Mouse (Mus musculus) lung, postnatal 0 days (tissue): Measurements from ENCODE around the gene Grk4.

ENCODE experiments used
- CTCF ChIP-seq: IDR thresholded peaks from 2 replicates; pipeline ENCODE4 v1.5.1; 2016; ENCODE audit warnings: antibody characterized with exemption, mild to moderate bottlenecking
- EP300 ChIP-seq: IDR thresholded peaks from 2 replicates; pipeline ENCODE4 v1.6.1; 2016; ENCODE audit warnings: antibody characterized with exemption, mild to moderate bottlenecking, control low read depth

- peak; percentile 39 for TF ChIP-seq CTCF
- no peak for TF ChIP-seq EP300
Measured at GRCm38 (mm10) chr5:34761509-34761908, 101.3 kb downstream of the Grk4 start, which contains the start of gene Htt.
